Comparison of ENCODE assay signal across 9 mouse cellular contexts in genomic region chr17:74869556-74869955, GRCm38 (mm10).
DNase-seq lines count a peak whose midpoint lies in the region; ATAC-seq and TF ChIP-seq lines count a peak whose summit lies in the region.
"Had no signal": no experiment of that assay in that cellular context is flagged by ENCODE, and none has a peak within 500 bp of the region (broad histone marks: within the 10 kb centered on the region; RNA-seq: fewer than 3 reads in every experiment).

No protein-coding gene starts in this region.

- no peak; the same call in 1 of the 2 replicates for ATAC-seq in heart, postnatal 0 days (ENCODE audit: insufficient read depth, low read depth)
- no peak for ATAC-seq in midbrain, postnatal 0 days (ENCODE audit: low FRiP score)

- no peaks in the 10 kb centered on the region for H3K79me2 ChIP-seq in CH12.LX (replicated peaks; ENCODE audit: control insufficient read depth, extremely low read depth, insufficient read depth, poor library complexity, severe bottlenecking)

- dilution Hi-C loops in CH12.LX (cut with MboI; ENCODE audit: extremely low pct_ligation_motif_present, extremely low pct_unique_long_range_greater_than_20kb, low sequenced_read_pairs): no loop called here

- H3K9ac ChIP-seq in heart, postnatal 0 days (replicated peaks; ENCODE audit: low read depth, low read length): no peak overlapping the region
- H3K9ac ChIP-seq in CH12.LX (ENCODE audit: insufficient read depth, low read depth): no peak overlapping the region
- no peak overlapping the region for H3K9ac ChIP-seq in midbrain, postnatal 0 days (replicated peaks; ENCODE audit: low read length, poor library complexity, severe bottlenecking)
- H3K9ac ChIP-seq: hindbrain, embryonic 13.5 days had no signal

- in situ Hi-C loops in CH12.LX (cut with MboI; ENCODE audit: low pct_ligation_motif_present, low pct_unique_long_range_greater_than_20kb, low sequenced_read_pairs): no loop called here

- no peaks in the 10 kb centered on the region for H3K36me3 ChIP-seq in heart, postnatal 0 days (replicated peaks; ENCODE audit: control insufficient read depth, insufficient read depth, low read length)
- peaks cover 0 to 14% of the 10 kb centered on the region in 2 experiments for H3K36me3 ChIP-seq in CH12.LX (replicated peaks in 1 of 2; ENCODE audit: control insufficient read depth in 1 of 2, insufficient read depth in 1 of 2, low read length in 1 of 2)
- H3K36me3 ChIP-seq in midbrain, postnatal 0 days (ENCODE audit: insufficient read depth, low read length): no peaks in the 10 kb centered on the region
- H3K36me3 ChIP-seq: hindbrain, embryonic 13.5 days had no signal

- TF ChIP-seq RAD21 in CH12.LX (IDR thresholded peaks at IDR 0.05; ENCODE audit: low read depth, low read length): no peak

- no peak for TF ChIP-seq POLR2A in CH12.LX (IDR thresholded peaks at IDR 0.05; ENCODE audit: low read depth, low read length)

- intact Hi-C loops in gastrocnemius, postnatal 36 days (cut with DNase I): no loop called here

- H3K4me2 ChIP-seq in heart, postnatal 0 days (ENCODE audit: low read depth, low read length): no peak overlapping the region
- H3K4me2 ChIP-seq in CH12.LX (ENCODE audit: insufficient read depth, low read depth, poor library complexity, severe bottlenecking): no peak overlapping the region
- H3K4me2 ChIP-seq in midbrain, postnatal 0 days (ENCODE audit: low read depth, low read length, poor library complexity, severe bottlenecking): no peak overlapping the region
- H3K4me2 ChIP-seq: hindbrain, embryonic 13.5 days had no signal

- H3K27me3 ChIP-seq in heart, postnatal 0 days (ENCODE audit: control insufficient read depth, insufficient read depth, low read length): no peaks in the 10 kb centered on the region
- H3K27me3 ChIP-seq in CH12.LX (replicated peaks): no peaks in the 10 kb centered on the region
- no peaks in the 10 kb centered on the region for H3K27me3 ChIP-seq in midbrain, postnatal 0 days (ENCODE audit: insufficient read depth, low read length)
- H3K27me3 ChIP-seq: hindbrain, embryonic 13.5 days had no signal

- H3K4me1 ChIP-seq in heart, postnatal 0 days (ENCODE audit: control insufficient read depth, insufficient read depth): peaks cover 55% of the 10 kb centered on the region
- H3K4me1 ChIP-seq in CH12.LX (ENCODE audit: control insufficient read depth in 1 of 2, insufficient read depth in 2 of 2): peaks cover 4 to 34% of the 10 kb centered on the region in 2 experiments; a peak in 3 of 4 replicates
- no peaks in the 10 kb centered on the region for H3K4me1 ChIP-seq in midbrain, postnatal 0 days (ENCODE audit: insufficient read depth, low read length)

- 44% methylated on average over 8 of the region's 8 CpGs for WGBS in heart, postnatal 0 days
- 67% methylated on average over 8 of the region's 8 CpGs for WGBS in midbrain, postnatal 0 days

- peak overlapping the region; percentile 49 for H3K27ac ChIP-seq in heart, postnatal 0 days (ENCODE audit: low read depth)
- H3K27ac ChIP-seq in CH12.LX (ENCODE audit: insufficient read depth, low read depth): no peak overlapping the region
- H3K27ac ChIP-seq in midbrain, postnatal 0 days (ENCODE audit: low read depth, low read length): no peak overlapping the region
- H3K27ac ChIP-seq: hindbrain, embryonic 13.5 days had no signal

- no peak overlapping the region for H3K4me3 ChIP-seq in heart, postnatal 0 days (ENCODE audit: low read depth, low read length)
- H3K4me3 ChIP-seq in CH12.LX (replicated peaks in 1 of 3; ENCODE audit: low read depth in 2 of 3, low read length in 2 of 3, poor library complexity in 1 of 3): no peak overlapping the region
- H3K4me3 ChIP-seq in midbrain, postnatal 0 days (ENCODE audit: low read depth, low read length): no peak overlapping the region
- H3K4me3 ChIP-seq: hindbrain, embryonic 13.5 days had no signal

- H3K9me3 ChIP-seq in heart, postnatal 0 days (replicated peaks; ENCODE audit: control insufficient read depth, low read length): no peaks in the 10 kb centered on the region
- no peaks in the 10 kb centered on the region for H3K9me3 ChIP-seq in CH12.LX (replicated peaks; ENCODE audit: low read length)
- no peaks in the 10 kb centered on the region for H3K9me3 ChIP-seq in midbrain, postnatal 0 days (ENCODE audit: low read length)
- H3K9me3 ChIP-seq: hindbrain, embryonic 13.5 days had no signal

- DNase-seq in heart, postnatal 0 days (ENCODE audit: low spot score): no peak
- DNase-seq in heart, postnatal 4 days: no peak
- DNase-seq in CH12.LX (ENCODE audit: extremely low read depth): peak; percentile 54
- DNase-seq in brain, adult 2 months (ENCODE audit: low read depth, low spot score): peak; percentile 45
- DNase-seq in lung, postnatal 25 days (ENCODE audit: low spot score): peak; percentile 17
- no peak for DNase-seq in midbrain, postnatal 0 days (ENCODE audit: low spot score)
- no peak for DNase-seq in gastrocnemius, postnatal 36 days
- DNase-seq: cerebellum, adult 9-10 months had no signal

- no peak for TF ChIP-seq CTCF in heart, postnatal 0 days (IDR thresholded peaks at IDR 0.05; ENCODE audit: low read depth)
- no peak for TF ChIP-seq CTCF in CH12.LX (conservative IDR thresholded peaks at IDR 0.05 in 1 of 2, IDR thresholded peaks at IDR 0.05 in 1 of 2; ENCODE audit: low read depth in 2 of 2, low read length in 2 of 2)
- no peak for TF ChIP-seq CTCF in midbrain, postnatal 0 days (IDR thresholded peaks at IDR 0.05)

- TF ChIP-seq EP300 in heart, postnatal 0 days (IDR thresholded peaks at IDR 0.05; ENCODE audit: low read depth): no peak
- peak; percentile 47; the same call in 1 of the 2 replicates for TF ChIP-seq EP300 in CH12.LX (IDR thresholded peaks at IDR 0.05; ENCODE audit: low read length)

TF ChIP-seq in CH12.LX, 34 proteins besides CTCF, POLR2A, EP300 and RAD21:
- peak; percentile 81 for TF ChIP-seq MAFK (IDR thresholded peaks at IDR 0.05; ENCODE audit: insufficient replicate concordance, low read length)
- TF ChIP-seq NELFE (IDR thresholded peaks at IDR 0.05; ENCODE audit: low read depth, low read length): no peak
- TF ChIP-seq BHLHE40 (IDR thresholded peaks at IDR 0.05; ENCODE audit: low read depth, low read length): peak; percentile 95
- no peak for TF ChIP-seq KAT2A (IDR thresholded peaks at IDR 0.05; ENCODE audit: insufficient replicate concordance, low read length)
- TF ChIP-seq ZKSCAN1 (IDR thresholded peaks at IDR 0.05; ENCODE audit: borderline replicate concordance, low read depth, low read length): no peak
- no peak for TF ChIP-seq ZNF384 (IDR thresholded peaks at IDR 0.05; ENCODE audit: low read depth, low read length)
- no peak for TF ChIP-seq E2F4 (IDR thresholded peaks at IDR 0.05; ENCODE audit: insufficient replicate concordance, low read depth, low read length)
- TF ChIP-seq ETS1 (conservative IDR thresholded peaks at IDR 0.05; ENCODE audit: low read depth, low read length): peak; percentile 65

Comparison
In these comparisons a context has a peak if more than half of its experiments do, and no peak if none do; other contexts are left out.
1. DNase-seq: peak in CH12.LX (single experiment), brain, adult 2 months (single experiment) and lung, postnatal 25 days (single experiment); none in heart, postnatal 0 days (single experiment), heart, postnatal 4 days (single experiment), midbrain, postnatal 0 days (single experiment) and gastrocnemius, postnatal 36 days (0 of 2).